Mouse (Mus musculus) heart, adult 10 weeks (tissue): ENCODE measurements around the gene Capza2. TPM values are rescaled to one million over a fixed set of nuclear protein-coding genes. Genes with fewer than 3 reads are reported as not detected.

ENCODE experiments used
- polyA plus RNA-seq: library from polyadenylated mRNA; stranded (reverse); fragments of 350-450 nt; fragmentation: Illumina TruSeq; extraction: RNeasy Lipid Tissue Mini Kit (QIAGEN cat#74804); gene quantifications from one replicate; pipeline ENCODE4 v1.2.3, GENCODE M21; 2014; ENCODE audit warnings: low read depth, low replicate concordance

The Capza2 gene
- 132 TPM for polyA plus RNA-seq

DNA sequence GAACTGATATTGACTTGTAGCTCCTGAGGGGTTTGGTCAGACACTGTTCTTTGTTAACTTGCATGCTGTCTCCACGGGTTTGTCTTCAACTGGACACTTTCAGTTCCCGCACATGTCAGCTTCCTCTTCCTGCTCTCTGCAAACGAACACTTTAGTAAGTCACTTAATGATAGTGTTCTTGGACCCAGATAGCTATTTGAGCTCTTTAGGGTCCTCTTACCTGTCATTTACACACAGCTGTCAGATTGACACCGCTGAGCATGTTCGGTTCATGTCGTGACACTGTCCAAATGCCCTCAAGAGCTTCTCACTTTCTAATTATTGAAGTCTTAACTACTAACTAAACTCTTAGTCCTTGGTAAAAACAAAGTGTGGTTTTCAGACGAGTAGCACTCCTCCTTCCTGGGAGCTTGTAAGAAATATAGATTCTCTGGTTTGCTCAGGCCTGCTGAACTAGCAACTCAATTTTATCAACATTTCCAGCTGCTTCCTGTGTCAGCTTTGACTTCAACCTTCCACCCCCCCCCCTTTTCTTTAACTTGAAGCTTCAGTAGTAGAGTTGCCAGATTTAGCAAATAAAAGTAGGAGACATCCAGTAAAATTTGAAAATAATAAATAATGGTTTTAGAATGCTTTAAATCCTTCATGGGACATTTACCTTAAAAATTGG lies at the start of gene Capza2:
Gene Capza2, plus strand, starts transcription at position 620 of the 670 bp plus-strand sequence.

DNA sequence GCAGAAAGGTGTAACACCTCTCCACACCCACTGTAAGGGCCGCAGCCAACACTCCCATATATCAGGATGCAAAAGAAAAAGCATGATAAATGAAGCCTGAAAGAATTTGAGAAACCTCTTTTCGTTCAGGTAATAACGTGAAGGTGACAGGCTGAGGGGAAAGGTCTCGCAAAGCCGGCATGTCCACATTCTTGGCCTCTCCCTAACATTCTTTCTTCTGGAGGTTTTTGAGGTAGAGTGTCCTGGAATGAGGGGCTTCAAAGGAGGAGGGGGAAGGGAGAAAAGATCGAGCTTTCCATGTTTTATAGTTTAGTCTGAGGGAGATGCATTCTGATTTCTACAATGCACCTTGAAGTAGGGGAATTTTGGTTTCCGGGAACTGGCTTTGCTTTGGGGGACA lies 56.6 kb downstream of the Capza2 start, which contains the start of gene St7:
Gene St7, plus strand, starts transcription at position 287 of the 400 bp plus-strand sequence.

Other genes with a start within 250 kb of the Capza2 start
- 1.3 TPM for gene Met, start 172.4 kb upstream of the Capza2 start, polyA plus RNA-seq
- 16.9 TPM for gene St7, start 56.7 kb downstream of the Capza2 start, polyA plus RNA-seq